In the genomic region with DNA sequence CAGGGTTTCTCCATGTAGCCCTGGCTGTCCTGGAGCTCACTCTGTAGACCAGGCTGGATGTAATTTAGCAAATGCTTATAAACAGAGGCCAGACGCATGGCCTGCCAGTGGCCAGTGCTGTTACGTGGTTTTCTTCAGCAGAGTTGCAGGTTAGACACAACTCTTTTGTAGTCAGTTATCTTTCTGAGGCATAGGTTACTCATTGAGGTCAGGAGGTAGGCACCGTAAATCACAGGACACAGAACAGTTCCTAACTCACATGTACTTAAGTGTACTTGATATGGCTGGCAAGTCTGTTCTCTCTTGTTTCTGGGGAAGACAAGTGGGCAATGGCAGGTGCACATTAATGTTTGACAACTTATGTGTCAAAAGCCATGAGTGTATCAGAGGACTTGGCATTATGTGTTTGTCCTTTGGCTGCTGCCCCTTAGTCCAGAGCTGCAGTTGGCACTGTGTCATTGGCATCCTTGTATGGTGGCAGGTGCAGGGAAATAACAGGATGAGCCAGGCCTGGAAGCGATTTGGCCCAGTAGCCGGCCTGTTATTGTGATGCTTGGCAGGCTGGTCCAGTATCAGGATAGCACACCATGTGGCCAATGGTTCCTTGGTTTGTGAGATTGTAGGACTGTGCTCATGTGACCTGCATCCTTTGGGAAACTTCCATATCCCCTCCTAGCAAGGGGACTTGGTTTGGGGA, we compare ENCODE assay signal across 10 mouse cellular contexts. TPM values are rescaled to one million over a fixed set of nuclear protein-coding genes. Genes with fewer than 3 reads are reported as not detected.
DNase-seq lines count a peak whose midpoint lies in the region.
"Had no signal": no experiment of that assay in that cellular context is flagged by ENCODE, and none has a peak within 500 bp of the region (broad histone marks: within the 10 kb centered on the region; RNA-seq: fewer than 3 reads in every experiment).

No protein-coding gene starts in this region.

- DNase-seq in gastrocnemius, postnatal 10 days, result peak; percentile 35
- DNase-seq in gastrocnemius, postnatal 36 days, result no peak
- DNase-seq in layer of hippocampus, postnatal 10 days (ENCODE audit: low spot score in 2 of 2), result peak; percentile 52 to 64
- no peak for DNase-seq in layer of hippocampus, adult 18-20 months (ENCODE audit: low spot score in 2 of 2)
- DNase-seq in brain, adult 2 months (ENCODE audit: low read depth, low spot score), result peak; percentile 99
- peak; percentile 96 to 98 for DNase-seq in cerebellum, postnatal 14 days
- no peak for DNase-seq in frontal cortex, adult 2 months (ENCODE audit: extremely low spot score in 1 of 2, low spot score in 1 of 2)
- no peak for DNase-seq in T-cell, adult 2 months (ENCODE audit: low spot score)
- DNase-seq: adrenal gland, postnatal 36 days; spleen, adult 18-20 months had no signal

- intact Hi-C loops in gastrocnemius, postnatal 36 days (cut with DNase I), result no loop called here

RNA-seq across cellular contexts. Expression of a gene that starts 6.0 kb away (rescaled TPM):
- total RNA-seq in gastrocnemius, postnatal 10 days (2021), result 1 to 10 TPM; 4.7 to 4.8 TPM
- total RNA-seq in gastrocnemius, postnatal 36 days (2021), result under 1 TPM; 0.72 to 0.74 TPM
- 10 to 100 TPM; 13.4 to 14.4 TPM for total RNA-seq in layer of hippocampus, postnatal 10 days (2021)
- 1 to 10 TPM; 8.7 to 8.9 TPM for total RNA-seq in layer of hippocampus, adult 18-20 months (2021)
- 6.2 and 6.3 TPM in 2 replicates for polyA plus RNA-seq in frontal cortex, adult 2 months (2012; rRNA removed)

Comparison
In these comparisons a context has a peak if more than half of its experiments do, and no peak if none do; other contexts are left out.
1. DNase-seq: peak in gastrocnemius, postnatal 10 days (single experiment), layer of hippocampus, postnatal 10 days (2 of 2), brain, adult 2 months (single experiment) and cerebellum, postnatal 14 days (2 of 2); none in gastrocnemius, postnatal 36 days (0 of 2), layer of hippocampus, adult 18-20 months (0 of 2), frontal cortex, adult 2 months (0 of 2) and T-cell, adult 2 months (single experiment).